Mouse (Mus musculus) midbrain, embryonic 10.5 days (tissue): ENCODE results near the gene Gm17361. TPM values are rescaled to one million over a fixed set of nuclear protein-coding genes. Genes with fewer than 3 reads are reported as not detected.
"Not testable (repeated sequence)": the region's sequence is repeated elsewhere in the genome, so short reads cannot be mapped to it uniquely, and the experiment has no call there.

ENCODE experiments used
- DNase-seq: peaks from one replicate; pipeline ENCODE4 v3.0.0-alpha.2; 2017; ENCODE audit warnings: low spot score
- H3K27ac ChIP-seq: fragments of 300-500 bp; sonication (generic); replicated peaks from 2 replicates; pipeline ENCODE4 v1.5.1; 2016; ENCODE audit warnings: mild to moderate bottlenecking
- H3K27me3 ChIP-seq: fragments of 300-500 bp; sonication (generic); 2 replicates; pipeline ENCODE4 v1.6.1; 2016; ENCODE audit warnings: low read depth, mild to moderate bottlenecking; ENCODE audit not compliant: poor library complexity, severe bottlenecking
- H3K36me3 ChIP-seq: fragments of 300-500 bp; sonication (generic); 2 replicates; pipeline ENCODE4 v1.6.1; 2016; ENCODE audit warnings: mild to moderate bottlenecking, moderate library complexity
- H3K4me1 ChIP-seq: fragments of 300-500 bp; sonication (generic); 2 replicates; pipeline ENCODE4 v1.6.1; 2016
- H3K4me3 ChIP-seq: fragments of 300-500 bp; sonication (generic); 2 replicates; pipeline ENCODE4 v1.5.1; 2016; ENCODE audit warnings: mild to moderate bottlenecking, moderate library complexity
- H3K9me3 ChIP-seq: fragments of 300-500 bp; sonication (generic); replicated peaks from 2 replicates; pipeline ENCODE4 v1.6.1; 2016; ENCODE audit warnings: mild to moderate bottlenecking
- WGBS: fragments of 180-500 bp; shearing (Covaris S2); methylation state at CpG from one replicate; pipeline ENCODE4 v1.1.7; 2016; 5-methylcytosine and 5-hydroxymethylcytosine counted together
- polyA plus RNA-seq: library from polyadenylated mRNA; unstranded; fragments of >200 nt; fragmentation: Nextera tagmentation; extraction: Ambion mirVana; gene quantifications from 2 replicates; pipeline ENCODE4 v1.2.1, GENCODE M21; 2016

Gene Gm17361
- not detected in 2 replicates for polyA plus RNA-seq

- no CpG with 5 or more reads among the region's 4 CpGs for WGBS
- H3K4me1 ChIP-seq, H3K27ac ChIP-seq, H3K27me3 ChIP-seq, H3K9me3 ChIP-seq, H3K36me3 ChIP-seq, H3K4me3 ChIP-seq, DNase-seq: not testable (repeated sequence)
These were observed at the start of gene Gm17361 for GRCm38 (mm10) chrX:125003863-125004262. Gm17361 (plus strand) TSS chrX:125004163.
